Mouse (Mus musculus) WW6 (cell line): ENCODE measurements around the gene Snapc4.

Experiments used
- DNase-seq: peaks from one replicate; pipeline ENCODE4 v3.0.0-alpha.2; 2013; ENCODE audit warnings: low read depth, low spot score

The Snapc4 gene

DNA sequence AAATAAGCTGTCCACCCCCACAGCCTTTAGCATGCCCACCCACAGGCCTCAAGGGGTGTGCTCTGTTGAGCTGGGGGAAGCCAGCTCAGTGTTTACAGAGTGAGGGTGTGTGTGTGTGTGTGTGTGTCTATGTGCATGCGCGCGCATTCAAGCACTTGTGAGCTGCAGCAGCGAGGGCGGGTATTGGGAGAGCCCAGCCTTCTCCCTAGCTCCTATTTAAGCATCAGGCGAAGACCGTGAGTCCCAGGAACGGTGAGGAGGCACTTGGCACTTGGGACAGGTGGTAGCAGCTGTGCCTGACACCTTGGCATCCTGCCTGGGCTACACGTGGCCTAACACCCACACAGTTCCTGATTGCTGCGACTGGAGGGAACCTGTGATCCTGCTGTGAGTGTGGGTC lies 38.4 kb downstream of the Snapc4 start:
- no peak for DNase-seq

DNA sequence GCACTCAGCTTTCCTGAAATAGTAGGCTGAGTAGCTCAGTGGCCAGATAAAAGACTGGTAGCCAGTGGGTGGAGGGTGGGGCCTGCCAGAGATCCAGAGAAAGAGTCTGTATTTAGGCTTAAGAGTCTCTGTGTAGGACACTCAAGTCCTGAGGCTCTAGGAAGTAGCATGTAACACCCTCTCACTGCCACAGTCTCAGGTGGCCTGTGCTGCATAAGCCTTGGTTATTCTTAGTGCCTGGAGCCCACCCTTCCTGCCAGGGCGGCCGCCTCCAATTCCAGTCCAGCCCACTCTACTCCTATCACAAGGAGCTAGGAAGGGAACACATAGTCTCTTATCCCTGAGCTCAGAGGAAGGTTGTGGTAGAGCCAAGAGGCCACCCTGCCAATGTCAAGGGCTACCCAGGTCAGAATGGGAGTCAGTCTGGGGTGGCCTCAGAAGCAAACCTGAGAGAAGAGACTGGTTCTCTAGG lies 38.9 kb downstream of the Snapc4 start:
- no peak for DNase-seq

DNA sequence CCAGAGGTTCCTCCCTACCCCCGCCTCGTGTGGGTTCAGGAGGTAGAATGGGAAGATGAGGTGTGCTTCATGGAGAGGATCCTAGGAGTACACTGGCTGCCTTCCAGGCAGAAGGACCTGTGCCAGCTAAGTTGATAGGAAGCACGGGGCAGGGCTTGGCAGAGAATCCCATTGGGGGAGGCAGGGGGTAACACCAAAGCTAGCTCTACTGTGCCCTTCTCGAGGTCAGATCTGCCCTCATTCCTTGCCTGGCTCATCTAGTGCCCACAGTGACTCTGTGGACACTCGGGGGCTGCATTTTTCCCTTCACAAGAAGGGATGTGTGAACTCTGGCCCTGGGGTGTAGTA lies 41.3 kb downstream of the Snapc4 start:
- no peak for DNase-seq

- DNase-seq = no peak
Observed at GRCm38 (mm10) chr2:26338302-26339203, 41.9 kb downstream of the Snapc4 start.

DNA sequence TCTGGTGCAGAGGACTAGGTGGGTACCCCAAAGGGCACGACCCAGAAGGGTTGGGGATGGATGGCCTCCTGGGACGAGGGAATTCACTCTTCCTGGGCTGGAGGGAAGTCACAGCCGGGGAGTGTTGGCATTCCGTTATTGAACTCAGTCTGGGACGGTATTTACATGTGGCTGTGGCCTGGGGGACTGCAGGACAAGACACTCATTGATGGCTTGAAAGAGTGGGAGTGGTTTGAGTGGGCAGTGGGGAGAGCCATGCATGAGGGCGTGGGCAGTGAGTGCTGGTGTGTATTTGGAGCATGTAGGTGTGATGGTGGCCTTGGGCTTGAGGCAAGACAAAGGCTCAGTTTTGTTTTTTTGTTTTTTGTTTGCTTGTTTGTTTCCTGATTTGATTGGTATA lies 49.8 kb downstream of the Snapc4 start:
- no peak for DNase-seq

GRCm38 (mm10) chr2:26330056-26330468 lies 50.4 kb downstream of the Snapc4 start:
- DNase-seq = no peak

DNA sequence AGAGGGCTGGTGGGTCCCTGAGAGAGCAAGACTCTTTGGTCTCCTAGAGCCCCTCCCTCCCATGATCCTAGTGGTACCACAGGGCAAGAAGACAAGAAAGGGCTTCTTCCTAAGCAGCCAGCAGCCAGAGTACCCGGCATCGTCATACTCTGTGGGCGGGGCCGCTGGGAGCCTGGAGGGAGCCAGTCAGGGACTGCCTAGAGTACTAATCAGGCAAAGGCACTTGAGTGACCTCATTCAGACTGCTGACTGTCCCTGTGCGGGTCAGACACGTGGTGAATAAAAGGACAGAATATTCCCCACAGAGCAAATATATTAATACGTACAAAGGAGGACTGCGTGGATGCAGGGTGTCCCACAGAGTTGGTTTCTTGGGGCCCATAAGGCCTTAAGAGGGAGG lies 51.1 kb downstream of the Snapc4 start:
- DNase-seq = no peak

DNA sequence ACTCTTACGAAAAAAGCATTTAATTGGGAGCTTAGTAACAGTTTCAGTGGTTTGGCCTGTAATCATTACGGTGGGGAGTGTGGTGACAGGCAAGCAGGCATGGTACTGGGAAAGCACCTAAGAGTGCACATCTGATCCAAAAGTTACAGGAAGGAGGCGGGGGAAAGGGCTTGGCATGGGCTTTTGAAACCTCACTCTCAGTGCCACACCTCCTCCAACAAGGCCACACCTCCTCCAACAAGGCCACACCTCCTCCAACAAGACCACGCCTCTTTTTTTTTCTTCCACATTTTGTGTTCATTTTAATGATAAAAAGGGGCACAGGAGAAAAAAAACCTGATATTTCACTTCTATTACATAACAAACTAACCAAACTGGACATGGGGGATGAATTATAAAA lies 52.6 kb downstream of the Snapc4 start:
- no peak for DNase-seq

GRCm38 (mm10) chr2:26325386-26326181 lies 54.9 kb downstream of the Snapc4 start:
- no peak for DNase-seq

- DNase-seq = no peak
Observed at GRCm38 (mm10) chr2:26324917-26325316, 55.5 kb downstream of the Snapc4 start.

- no peak for DNase-seq
Observed at GRCm38 (mm10) chr2:26323589-26324325, 56.7 kb downstream of the Snapc4 start.

- DNase-seq = no peak
Observed at GRCm38 (mm10) chr2:26320245-26321185, 59.9 kb downstream of the Snapc4 start.

DNA sequence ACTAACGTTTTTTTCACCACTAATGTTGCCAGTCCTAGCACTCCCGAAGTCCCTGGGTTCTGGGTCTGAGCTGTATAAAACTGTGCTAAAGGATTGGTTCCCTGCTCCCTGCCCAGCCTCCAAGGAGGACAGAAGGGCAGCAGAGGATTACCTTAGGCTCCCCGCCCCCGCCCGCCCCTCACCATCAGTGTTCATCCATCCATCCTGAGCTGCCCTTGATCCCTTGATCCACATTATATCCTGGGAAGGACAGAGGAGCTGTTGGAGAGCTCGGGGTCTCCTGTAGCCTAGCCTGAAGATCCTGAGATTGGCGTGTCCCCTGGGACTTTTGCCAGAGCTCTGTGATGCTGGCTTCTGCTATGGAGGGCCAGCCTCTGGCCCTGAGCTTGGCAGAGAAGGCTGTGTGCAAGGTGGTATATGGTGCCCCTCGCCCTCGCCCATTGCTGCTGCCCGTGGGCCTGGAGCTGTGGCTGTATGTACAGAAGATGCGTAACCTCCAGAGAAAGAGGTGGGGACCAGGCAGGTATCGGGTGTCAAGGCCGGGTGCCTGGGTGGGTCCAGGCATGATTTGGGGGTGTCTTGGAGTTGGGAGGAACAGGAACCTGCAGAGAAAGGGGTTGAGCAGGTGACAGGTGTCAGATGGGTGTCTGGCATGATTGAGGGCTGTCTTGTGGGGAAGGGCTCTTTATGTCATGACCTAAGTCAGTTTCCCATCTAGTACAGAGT lies 60.8 kb downstream of the Snapc4 start:
- no peak for DNase-seq

GRCm38 (mm10) chr2:26319109-26319508 lies 61.3 kb downstream of the Snapc4 start:
- no peak for DNase-seq

DNA sequence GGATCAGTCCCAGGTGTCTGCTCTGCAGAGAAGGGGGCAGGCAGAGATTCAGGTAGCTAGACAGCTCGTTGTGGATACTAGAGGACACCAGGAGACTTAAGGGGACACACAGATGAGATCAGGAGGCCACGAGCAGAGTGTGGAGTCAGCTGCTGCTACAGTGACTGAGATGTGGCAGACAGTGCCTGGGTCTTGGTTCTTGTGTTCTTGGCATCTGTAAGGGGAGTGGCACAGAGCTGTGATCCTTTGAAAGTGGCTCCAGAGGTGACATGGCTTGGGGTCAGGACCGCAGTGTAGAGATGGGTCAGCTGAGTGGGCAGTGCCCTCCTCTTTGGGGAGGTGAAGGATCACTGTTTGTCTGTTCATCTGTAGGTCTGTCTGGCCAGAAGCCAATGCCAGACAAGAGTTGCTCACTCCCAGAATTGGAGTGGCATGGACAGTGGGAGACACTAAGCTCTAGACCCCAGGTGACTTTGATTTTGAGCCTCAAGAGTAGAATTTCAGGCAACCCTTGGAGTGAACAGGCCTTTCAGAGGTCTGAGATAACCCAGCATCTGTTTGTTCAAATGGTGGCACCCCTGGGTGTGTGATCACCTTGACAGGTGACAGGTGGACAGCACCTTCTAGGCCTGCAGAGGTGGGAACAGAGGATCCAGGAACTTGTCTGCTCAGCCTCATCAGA lies 62.3 kb downstream of the Snapc4 start:
- no peak for DNase-seq

DNA sequence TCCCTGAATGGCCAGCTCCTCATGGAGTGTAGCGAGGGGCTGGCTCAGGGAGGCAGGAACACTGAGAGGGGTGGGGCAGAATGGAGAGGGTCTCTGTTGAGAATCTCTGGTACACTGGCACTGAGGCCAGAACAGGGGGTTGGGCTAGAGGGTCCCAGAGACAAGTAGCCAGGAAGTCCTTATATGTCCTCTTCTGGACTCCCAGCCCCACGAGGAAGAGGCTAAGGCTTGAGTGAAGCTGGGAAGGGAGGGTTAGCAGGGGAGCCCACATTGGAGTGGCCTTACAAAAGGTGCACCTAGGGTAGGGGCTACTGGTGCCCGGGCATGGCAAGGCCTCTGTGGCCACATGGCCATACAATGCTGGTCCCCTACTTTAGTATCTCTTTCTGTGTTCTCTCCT lies 63.1 kb downstream of the Snapc4 start:
- no peak for DNase-seq

GRCm38 (mm10) chr2:26316576-26317246 lies 63.7 kb downstream of the Snapc4 start:
- DNase-seq = no peak

GRCm38 (mm10) chr2:26315925-26316311 lies 64.5 kb downstream of the Snapc4 start:
- DNase-seq = no peak
